Mouse (Mus musculus) spleen, embryonic (tissue): ENCODE results near the gene Atg101.

Experiments
- CTCF ChIA-PET: fragments of 350-600 bp; sonication (Branson Sonifier 250); formaldehyde crosslinking; loops from one replicate; lab custom pipeline; 2022; lab: Charles Lee

The Atg101 gene

GRCm38 (mm10) chr15:101252614-101253013 is 31.5 kb upstream of the Atg101 start:
- CTCF ChIA-PET = interaction anchor here (0.6 to 1.2 kb wide), 4 partner anchors 11 to 107 kb away, joined by 3 to 5 read pairs (median 3); partner anchors contain the start of gene Atg101

GRCm38 (mm10) chr15:101253563-101253885 is 30.5 kb upstream of the Atg101 start:
- CTCF ChIA-PET = no interaction called here

GRCm38 (mm10) chr15:101253886-101254795 is 29.9 kb upstream of the Atg101 start, which contains the start of gene Nr4a1:
Gene Nr4a1, plus strand, starts transcription at chr15:101254269.
- CTCF ChIA-PET = interaction anchor here (0.5 to 1.1 kb wide), 4 partner anchors 8 to 71 kb away, joined by 5 to 12 read pairs (median 5); no protein-coding TSS in a partner anchor

GRCm38 (mm10) chr15:101255842-101256462 is 28.1 kb upstream of the Atg101 start:
- CTCF ChIA-PET = interaction anchor here (0.6 to 2.6 kb wide), 4 partner anchors 10 to 55 kb away, joined by 3 to 11 read pairs (median 4); no protein-coding TSS in a partner anchor

- CTCF ChIA-PET = interaction anchor here (0.9 to 2.6 kb wide), 4 partner anchors 11 to 17 kb away, joined by 3 to 11 read pairs (median 4); no protein-coding TSS in a partner anchor
Observed at GRCm38 (mm10) chr15:101256463-101257206, 27.4 kb upstream of the Atg101 start.

GRCm38 (mm10) chr15:101258420-101258819 is 25.7 kb upstream of the Atg101 start:
- CTCF ChIA-PET = interaction anchor here (0.8 to 2.6 kb wide), 2 partner anchors 12 to 18 kb away, joined by 4 to 11 read pairs; no protein-coding TSS in a partner anchor

- CTCF ChIA-PET = no interaction called here
Observed at GRCm38 (mm10) chr15:101259922-101260321, 24.1 kb upstream of the Atg101 start.

GRCm38 (mm10) chr15:101260387-101260786 is 23.7 kb upstream of the Atg101 start:
- CTCF ChIA-PET = no interaction called here

- CTCF ChIA-PET = interaction anchor here (0.6 to 1.2 kb wide), 4 partner anchors 11 to 356 kb away, joined by 3 to 4 read pairs (median 3); no protein-coding TSS in a partner anchor
Observed at GRCm38 (mm10) chr15:101260874-101261622, 23.0 kb upstream of the Atg101 start.

GRCm38 (mm10) chr15:101262502-101262901 is 21.6 kb upstream of the Atg101 start:
- CTCF ChIA-PET = interaction anchor here (1.2 kb wide), 1 partner anchor 13 kb away, joined by 3 read pairs; no protein-coding TSS in a partner anchor

- CTCF ChIA-PET = interaction anchor here (1.2 kb wide), 1 partner anchor 12 kb away, joined by 5 read pairs; the partner anchor contains the start of gene Nr4a1
Observed at GRCm38 (mm10) chr15:101266132-101266963, 17.7 kb upstream of the Atg101 start.

GRCm38 (mm10) chr15:101267053-101268032 is 16.7 kb upstream of the Atg101 start:
- CTCF ChIA-PET = interaction anchor here (0.5 to 1.2 kb wide), 5 partner anchors 13 to 1314 kb away, joined by 3 to 7 read pairs (median 5); partner anchors contain the start of gene Nr4a1

- CTCF ChIA-PET = interaction anchor here (1.0 to 1.2 kb wide), 2 partner anchors 13 to 24 kb away, joined by 4 read pairs; no protein-coding TSS in a partner anchor
Observed at GRCm38 (mm10) chr15:101270101-101270820, 13.8 kb upstream of the Atg101 start.

- CTCF ChIA-PET = no interaction called here
Observed at GRCm38 (mm10) chr15:101271107-101271506, 13.0 kb upstream of the Atg101 start.

- CTCF ChIA-PET = interaction anchor here (0.5 kb wide), 1 partner anchor 94 kb away, joined by 3 read pairs; no protein-coding TSS in a partner anchor
Observed at GRCm38 (mm10) chr15:101271513-101271912, 12.6 kb upstream of the Atg101 start.

- CTCF ChIA-PET = interaction anchor here (1.8 kb wide), 1 partner anchor 18 kb away, joined by 5 read pairs; no protein-coding TSS in a partner anchor
Observed at GRCm38 (mm10) chr15:101274380-101274779, 9.7 kb upstream of the Atg101 start.

GRCm38 (mm10) chr15:101277351-101277899 is 6.6 kb upstream of the Atg101 start:
- CTCF ChIA-PET = no interaction called here
